Mouse (Mus musculus): ENCODE data around the gene Lypd4. TPM values are rescaled to one million over a fixed set of nuclear protein-coding genes. Genes with fewer than 3 reads are reported as not detected.
"Not testable (repeated sequence)": the region's sequence is repeated elsewhere in the genome, so short reads cannot be mapped to it uniquely, and the experiment has no call there.

Gene Lypd4
- total and polyA plus RNA-seq, 3 experiments, result not detected

DNA sequence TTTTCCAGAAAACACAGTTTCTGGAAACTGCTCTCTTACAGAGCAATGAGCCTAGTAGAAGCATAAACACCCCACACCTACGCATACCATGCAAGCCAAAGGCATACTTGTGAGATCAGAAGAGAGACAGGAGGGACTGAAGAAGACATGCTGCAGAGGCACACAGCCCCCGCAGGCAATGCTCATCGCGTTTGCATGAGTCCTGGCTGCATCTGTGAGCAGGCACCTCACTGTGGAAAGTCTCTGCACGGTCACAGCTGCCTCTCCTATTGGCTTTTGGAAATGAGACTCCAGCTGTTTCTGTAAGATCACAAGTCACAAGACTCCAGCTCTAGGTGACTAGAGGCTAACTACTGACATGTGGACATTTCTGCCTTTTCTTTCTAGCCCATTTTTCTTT lies 19.6 kb downstream of the Lypd4 start:
- no peak for DNase-seq

DNA sequence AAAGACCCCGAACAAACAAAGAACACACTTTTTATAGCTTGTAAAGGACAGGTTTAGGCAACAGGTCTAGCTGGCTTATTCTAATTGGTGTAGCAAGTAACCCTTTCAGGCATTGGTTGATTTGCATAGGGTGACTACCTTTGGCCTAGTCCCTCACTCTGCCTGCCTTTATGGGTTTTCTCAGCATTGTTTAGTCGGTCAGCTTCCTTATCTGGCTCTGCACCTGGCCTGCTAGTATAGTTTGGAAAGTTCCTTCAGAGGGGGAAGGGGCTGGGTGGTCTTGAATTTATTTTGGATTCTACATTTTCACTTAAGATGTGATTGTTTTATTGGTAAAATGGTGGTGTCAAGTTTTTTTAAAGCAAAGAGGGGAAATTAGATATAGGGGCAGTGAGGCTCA lies 23.2 kb downstream of the Lypd4 start:
- DNase-seq, result not testable (repeated sequence)

DNA sequence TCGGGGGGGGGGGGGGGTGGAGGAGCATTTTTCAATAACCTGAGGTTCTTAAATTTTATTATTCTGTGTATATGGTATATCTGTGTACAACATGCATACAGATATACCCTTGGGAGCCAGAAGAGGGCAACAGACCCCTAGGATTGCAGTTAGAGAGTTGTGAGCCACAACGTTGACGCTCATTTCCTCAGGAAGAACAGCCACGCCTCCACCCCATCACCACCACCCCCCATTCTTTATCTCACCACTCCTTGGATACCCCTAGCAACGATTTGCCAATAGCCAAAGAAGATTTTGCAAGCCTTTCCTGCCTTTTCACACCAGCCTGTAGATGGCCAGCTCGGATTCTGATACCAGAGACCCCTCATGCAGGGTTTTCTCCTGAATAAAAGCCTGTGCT lies 24.0 kb downstream of the Lypd4 start:
- no peak for DNase-seq

DNA sequence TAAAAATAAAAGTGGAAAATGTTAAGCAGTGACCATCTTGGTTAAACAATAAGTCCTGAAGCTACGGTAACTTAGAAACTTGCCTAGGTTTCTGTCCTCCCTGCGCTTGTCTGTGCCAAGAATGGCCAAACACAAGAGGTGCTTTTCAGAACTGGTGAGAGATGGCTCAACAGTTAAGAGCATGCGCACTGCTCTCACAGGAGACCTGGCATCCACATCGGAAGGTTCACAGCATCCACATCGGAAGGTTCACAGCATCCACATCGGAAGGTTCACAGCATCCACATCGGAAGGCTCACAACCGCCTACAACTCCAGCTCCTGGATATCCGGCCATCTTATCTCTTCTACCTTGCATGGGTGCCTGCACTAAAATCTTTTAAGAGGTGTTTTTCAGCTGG lies 24.6 kb downstream of the Lypd4 start:
- DNase-seq, result no peak

DNA sequence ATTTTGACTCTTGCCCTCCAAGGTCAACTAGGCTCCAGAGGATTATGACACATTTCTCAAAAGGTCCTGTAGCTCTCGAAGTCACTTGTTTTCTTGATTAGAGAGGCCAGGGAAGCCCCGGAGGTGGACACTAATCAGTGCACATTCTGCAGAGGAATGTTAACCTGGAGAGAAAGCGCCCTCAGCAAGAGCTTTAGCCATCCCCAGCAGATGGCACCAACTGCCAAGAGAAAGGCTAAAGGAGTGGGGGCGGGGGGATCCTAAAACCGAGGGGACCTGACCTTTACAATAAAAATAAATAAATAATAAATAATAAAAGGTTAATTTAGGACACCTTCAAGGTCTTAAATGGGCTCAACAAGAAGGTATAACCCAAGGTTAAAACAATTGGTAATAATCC lies 25.6 kb downstream of the Lypd4 start:
- DNase-seq, result peak; percentile 28

DNA sequence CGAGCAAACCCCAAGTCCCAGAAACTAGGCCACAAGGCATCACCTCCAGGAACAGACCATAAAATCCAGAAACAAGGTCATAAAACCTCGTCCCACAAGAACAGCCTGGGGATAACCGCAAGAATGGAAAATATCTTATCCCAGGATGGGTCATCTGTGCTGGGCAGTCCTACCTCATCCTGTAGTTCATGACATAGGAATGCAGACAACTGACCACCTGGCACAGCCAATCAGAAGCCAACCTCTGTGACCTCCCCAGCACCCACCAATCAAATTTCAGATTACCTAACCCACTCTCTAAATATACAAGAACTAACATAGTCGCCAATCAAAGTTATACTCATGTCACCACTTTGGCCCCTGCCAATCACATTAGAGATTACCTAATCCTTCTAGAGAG lies 28.7 kb downstream of the Lypd4 start:
- DNase-seq, result no peak

DNA sequence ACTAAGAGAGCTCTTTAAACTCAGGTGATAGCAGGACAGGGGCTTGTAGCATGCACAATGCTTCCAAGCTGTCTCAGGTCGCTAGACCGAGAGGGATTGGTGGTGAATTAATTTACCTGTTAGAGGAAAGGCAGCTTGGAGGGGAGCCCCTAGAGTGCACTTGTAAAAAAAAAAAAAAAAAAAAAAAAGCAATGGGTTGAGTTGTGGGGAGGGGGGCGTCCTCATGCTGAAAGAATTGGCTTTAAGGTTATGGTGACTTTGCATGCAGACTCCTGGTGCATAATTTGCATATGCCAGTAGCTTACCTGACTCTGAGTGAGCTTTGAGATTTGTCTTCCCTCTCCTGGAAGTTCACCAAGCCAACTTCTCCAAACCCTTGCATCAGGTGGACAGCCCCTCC lies 29.4 kb downstream of the Lypd4 start:
- DNase-seq, result no peak

DNA sequence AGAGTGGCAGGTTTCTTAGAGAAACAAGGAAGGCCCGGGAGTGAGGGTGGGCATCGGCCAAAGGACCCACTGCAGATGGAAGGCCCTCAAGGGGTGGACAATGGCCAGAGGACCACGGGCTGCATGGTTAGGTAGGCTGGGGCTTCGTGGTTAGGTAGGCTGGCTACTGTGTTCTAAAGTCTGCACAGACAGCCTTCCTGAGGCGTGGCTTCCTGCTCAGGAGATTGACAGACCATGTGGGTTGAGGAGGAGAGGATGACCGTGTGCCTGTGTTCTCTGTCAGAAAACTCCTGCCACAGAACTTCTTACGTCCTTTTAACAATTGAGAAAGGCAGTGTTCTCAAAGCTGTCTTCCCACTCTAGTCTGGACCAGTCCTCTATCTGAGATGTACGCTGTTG lies 30.3 kb downstream of the Lypd4 start:
- no peak for DNase-seq

DNA sequence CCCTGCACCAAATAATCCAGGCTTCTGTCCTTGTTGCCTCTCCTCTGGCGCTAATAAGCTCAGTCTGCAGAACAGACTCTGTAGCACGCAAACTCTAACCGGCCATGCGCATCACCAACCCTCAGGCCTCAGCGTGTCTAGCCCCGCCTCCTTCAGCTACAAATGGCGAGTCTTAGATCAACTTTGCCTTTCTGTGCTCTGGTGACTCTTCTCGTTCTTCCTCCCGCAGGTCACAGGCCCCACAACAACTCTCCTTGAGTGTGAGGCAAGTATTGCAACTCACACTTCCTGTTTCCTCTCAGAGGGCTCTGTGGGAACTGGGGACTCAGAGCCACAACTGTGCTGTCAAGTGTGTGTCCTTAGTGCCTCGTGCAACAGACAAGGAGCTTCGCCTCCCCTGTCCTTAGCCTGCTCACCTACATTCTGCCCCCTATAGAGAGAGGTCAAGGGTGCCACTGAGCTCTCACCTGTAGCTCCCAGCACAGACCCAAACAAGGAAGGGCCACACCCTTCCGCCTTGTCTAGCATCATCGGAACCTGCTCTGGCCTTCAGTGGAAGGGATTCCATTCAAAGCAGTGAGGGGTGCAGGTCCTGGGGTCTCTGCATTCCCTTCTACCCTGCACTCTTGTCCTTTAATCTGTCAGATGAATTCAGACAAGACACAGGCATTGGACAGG lies 30.9 kb downstream of the Lypd4 start:
- not testable (repeated sequence) for DNase-seq

DNA sequence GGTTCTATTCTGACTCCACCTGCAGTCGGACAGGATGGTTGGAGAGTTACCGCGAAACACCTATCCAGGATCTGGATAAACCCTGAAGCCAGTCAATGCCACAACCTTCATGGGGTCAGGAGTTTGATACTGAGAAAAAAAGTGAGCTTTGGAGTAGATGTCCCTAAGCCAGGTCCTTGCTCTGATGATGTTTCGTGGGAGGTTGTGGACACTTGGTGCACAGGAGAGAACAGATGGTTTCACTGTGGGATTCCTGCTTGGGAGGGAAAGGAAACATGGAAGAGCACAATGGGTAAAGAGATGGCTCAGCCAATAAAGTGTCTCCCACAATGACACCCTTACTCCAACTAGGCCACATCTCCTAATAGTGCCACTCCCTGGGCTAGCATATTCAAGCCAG lies 42.6 kb downstream of the Lypd4 start:
- no peak for DNase-seq

DNA sequence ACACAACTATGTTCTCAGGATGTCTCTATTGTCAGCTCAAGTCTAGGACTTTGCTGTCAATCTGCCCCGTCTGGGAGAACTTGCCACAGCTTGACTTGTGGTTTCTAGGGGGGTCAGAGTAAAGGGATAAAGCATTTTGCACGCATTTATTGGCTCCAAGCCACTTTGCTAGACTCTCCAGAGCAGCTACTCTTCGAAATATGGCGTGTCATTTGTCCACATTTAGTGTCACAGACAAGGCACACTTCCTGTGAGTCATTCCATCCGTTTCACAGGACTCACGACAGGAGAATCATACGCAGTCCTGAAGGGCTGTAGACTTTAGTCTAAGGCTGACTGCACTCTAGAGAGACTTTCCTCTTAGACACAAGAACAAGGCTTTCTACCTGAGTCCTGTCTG lies 45.3 kb downstream of the Lypd4 start:
- DNase-seq, result no peak

DNA sequence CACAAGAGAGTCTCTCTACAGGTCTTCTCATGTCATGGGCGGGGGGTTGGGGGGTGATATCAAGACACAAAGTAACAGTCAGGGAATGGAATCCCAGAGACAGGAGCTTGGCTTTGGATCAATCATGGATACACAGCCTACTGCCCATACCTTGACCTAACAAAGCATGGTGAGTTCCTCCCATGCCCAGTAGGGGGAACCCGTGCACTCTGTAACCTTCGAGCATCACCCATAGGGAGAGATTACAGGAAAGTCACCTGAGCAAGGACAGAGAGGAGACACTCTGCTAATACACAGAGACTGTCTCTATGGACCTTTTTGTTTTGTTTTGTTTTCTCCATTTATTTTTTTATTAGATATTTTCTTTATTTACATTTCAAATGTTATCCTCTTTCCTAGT lies 52.2 kb downstream of the Lypd4 start:
- DNase-seq, result peak; percentile 81

Other genes starting within 250 kb of the Lypd4 start
- gene Lypd3, start 233.4 kb downstream of the Lypd4 start, total RNA-seq (2021), result under 1 TPM; 0.79 to 0.84 TPM
- 1.9 TPM in 2 replicates for gene Lypd3, start 233.4 kb downstream of the Lypd4 start, polyA plus RNA-seq (2012; rRNA removed)
- gene Tex101, start 193.3 kb downstream of the Lypd4 start, total RNA-seq (2021), result not detected
- not detected in 2 replicates for gene Tex101, start 193.3 kb downstream of the Lypd4 start, polyA plus RNA-seq (2012; rRNA removed)
- not detected for gene BC049730, start 160.7 kb downstream of the Lypd4 start, total RNA-seq (2021)
- gene BC049730, start 160.7 kb downstream of the Lypd4 start, polyA plus RNA-seq (2012; rRNA removed), result not detected in 2 replicates
- gene Gm4763, start 143.0 kb downstream of the Lypd4 start, total RNA-seq (2021), result not detected
- not detected in 2 replicates for gene Gm4763, start 143.0 kb downstream of the Lypd4 start, polyA plus RNA-seq (2012; rRNA removed)
- gene Cd177, start 109.6 kb downstream of the Lypd4 start, total RNA-seq (2021), result under 1 TPM in 1 of 2 experiments, not detected in 1; 0.17 TPM
- not detected in 2 replicates for gene Cd177, start 109.6 kb downstream of the Lypd4 start, polyA plus RNA-seq (2012; rRNA removed)
- not detected for gene Ceacam10, start 92.7 kb downstream of the Lypd4 start, total RNA-seq (2021)
- not detected in 2 replicates for gene Ceacam10, start 92.7 kb downstream of the Lypd4 start, polyA plus RNA-seq (2012; rRNA removed)
- under 1 TPM in 1 of 2 experiments, not detected in 1; 0.97 TPM for gene Gm9844, start 7.7 kb downstream of the Lypd4 start, total RNA-seq (2021)
- not detected in 2 replicates for gene Gm9844, start 7.7 kb downstream of the Lypd4 start, polyA plus RNA-seq (2012; rRNA removed)
- gene Dmrtc2, start 116 bp upstream of the Lypd4 start, total RNA-seq (2021), result not detected
- not detected in 2 replicates for gene Dmrtc2, start 116 bp upstream of the Lypd4 start, polyA plus RNA-seq (2012; rRNA removed)
- gene Rps19, start 14.4 kb upstream of the Lypd4 start, total RNA-seq (2021), result 1,000 to 10,000 TPM in 1 of 2 experiments, 100 to 1,000 TPM in 1; 601 to 1,035 TPM
- gene Rps19, start 14.4 kb upstream of the Lypd4 start, polyA plus RNA-seq (2012; rRNA removed), result 230 TPM in 2 replicates
- gene Cd79a, start 27.4 kb upstream of the Lypd4 start, total RNA-seq (2021), result under 1 TPM; 0.46 to 0.86 TPM
- gene Cd79a, start 27.4 kb upstream of the Lypd4 start, polyA plus RNA-seq (2012; rRNA removed), result 2.2 and 3.1 TPM in 2 replicates
- 10 to 100 TPM; 71.4 to 79.3 TPM for gene Arhgef1, start 33.0 kb upstream of the Lypd4 start, total RNA-seq (2021)
- 195 and 229 TPM in 2 replicates for gene Arhgef1, start 33.0 kb upstream of the Lypd4 start, polyA plus RNA-seq (2012; rRNA removed)
- gene Gm4881, start 74.6 kb upstream of the Lypd4 start, total RNA-seq (2021), result not detected
- not detected in 2 replicates for gene Gm4881, start 74.6 kb upstream of the Lypd4 start, polyA plus RNA-seq (2012; rRNA removed)
- gene Rabac1, start 102.8 kb upstream of the Lypd4 start, total RNA-seq (2021), result 100 to 1,000 TPM; 251 to 383 TPM
- 735 and 788 TPM in 2 replicates for gene Rabac1, start 102.8 kb upstream of the Lypd4 start, polyA plus RNA-seq (2012; rRNA removed)
- gene Atp1a3, start 136.0 kb upstream of the Lypd4 start, total RNA-seq (2021), result 100 to 1,000 TPM in 1 of 2 experiments, 10 to 100 TPM in 1; 59.1 to 147 TPM
- 115 and 153 TPM in 2 replicates for gene Atp1a3, start 136.0 kb upstream of the Lypd4 start, polyA plus RNA-seq (2012; rRNA removed)
- 10 to 100 TPM; 14.5 to 18.5 TPM for gene Grik5, start 202.4 kb upstream of the Lypd4 start, total RNA-seq (2021)
- gene Grik5, start 202.4 kb upstream of the Lypd4 start, polyA plus RNA-seq (2012; rRNA removed), result 54.9 and 71.3 TPM in 2 replicates
- gene Zfp574, start 202.6 kb upstream of the Lypd4 start, total RNA-seq (2021), result 10 to 100 TPM; 21.3 to 21.9 TPM
- 60.8 and 61.2 TPM in 2 replicates for gene Zfp574, start 202.6 kb upstream of the Lypd4 start, polyA plus RNA-seq (2012; rRNA removed)

All from adrenal gland, adult 2 months (tissue).